Mouse (Mus musculus): Measurements from ENCODE around the gene Chd9. TPM values are rescaled to one million over a fixed set of nuclear protein-coding genes. Genes with fewer than 3 reads are reported as not detected.

The Chd9 gene
- polyA plus RNA-seq, 1 experiment, result 339 TPM

GRCm38 (mm10) chr8:90894231-90894914, 66.2 kb downstream of the Chd9 start:
- H3K27me3 ChIP-seq (ENCODE audit: control insufficient read depth, insufficient read depth, low read length), result no peaks in the 10 kb centered on the region
- no peaks in the 10 kb centered on the region; the same call in none of the 2 replicates for H3K4me1 ChIP-seq (ENCODE audit: control insufficient read depth, insufficient read depth, insufficient read length, low read length)
- no peak overlapping the region for H3K4me3 ChIP-seq (ENCODE audit: low read depth, low read length)
- peaks cover 18% of the 10 kb centered on the region for H3K36me3 ChIP-seq (ENCODE audit: control insufficient read depth, insufficient read depth, low read length)
- no peak overlapping the region for H3K27ac ChIP-seq (ENCODE audit: insufficient read depth, low read depth, low read length)
- WGBS, result 71% methylated on average over 14 of the region's 14 CpGs
- no peak for TF ChIP-seq POLR2A (IDR thresholded peaks at IDR 0.05; ENCODE audit: low read depth, low read length)
- TF ChIP-seq CTCF (IDR thresholded peaks at IDR 0.05; ENCODE audit: extremely low read depth, insufficient read length, insufficient replicate concordance, low read depth, low read length), result no peak

GRCm38 (mm10) chr8:90897343-90897742, 69.2 kb downstream of the Chd9 start:
- no peak overlapping the region for H3K27ac ChIP-seq (ENCODE audit: insufficient read depth, low read depth, low read length)
- H3K4me1 ChIP-seq (ENCODE audit: control insufficient read depth, insufficient read depth, insufficient read length, low read length), result no peaks in the 10 kb centered on the region; the same call in none of the 2 replicates
- H3K36me3 ChIP-seq (ENCODE audit: control insufficient read depth, insufficient read depth, low read length), result peaks cover 14% of the 10 kb centered on the region
- 96% methylated on average over 5 of the region's 5 CpGs for WGBS
- H3K4me3 ChIP-seq (ENCODE audit: low read depth, low read length), result no peak overlapping the region
- no peaks in the 10 kb centered on the region for H3K27me3 ChIP-seq (ENCODE audit: control insufficient read depth, insufficient read depth, low read length)
- TF ChIP-seq POLR2A (IDR thresholded peaks at IDR 0.05; ENCODE audit: low read depth, low read length), result no peak
- TF ChIP-seq CTCF (IDR thresholded peaks at IDR 0.05; ENCODE audit: extremely low read depth, insufficient read length, insufficient replicate concordance, low read depth, low read length), result no peak

- H3K36me3 ChIP-seq (ENCODE audit: control insufficient read depth, insufficient read depth, low read length), result peaks cover 6% of the 10 kb centered on the region; the same call in 1 of the 2 replicates
- no peak overlapping the region for H3K4me3 ChIP-seq (ENCODE audit: low read depth, low read length)
- H3K4me1 ChIP-seq (ENCODE audit: control insufficient read depth, insufficient read depth, insufficient read length, low read length), result no peaks in the 10 kb centered on the region; the same call in 1 of the 2 replicates
- H3K27ac ChIP-seq (ENCODE audit: insufficient read depth, low read depth, low read length), result no peak overlapping the region
- TF ChIP-seq CTCF (IDR thresholded peaks at IDR 0.05; ENCODE audit: extremely low read depth, insufficient read length, insufficient replicate concordance, low read depth, low read length) (no peak), POLR2A (IDR thresholded peaks at IDR 0.05; ENCODE audit: low read depth, low read length) (no peak)
- WGBS, result 12% methylated on average over 6 of the region's 6 CpGs
- H3K27me3 ChIP-seq (ENCODE audit: control insufficient read depth, insufficient read depth, low read length), result no peaks in the 10 kb centered on the region
Observed at GRCm38 (mm10) chr8:90898578-90898977, 70.4 kb downstream of the Chd9 start.

GRCm38 (mm10) chr8:90902002-90902401, 73.8 kb downstream of the Chd9 start:
- H3K36me3 ChIP-seq (ENCODE audit: control insufficient read depth, insufficient read depth, low read length), result no peaks in the 10 kb centered on the region
- TF ChIP-seq POLR2A (IDR thresholded peaks at IDR 0.05; ENCODE audit: low read depth, low read length) (no peak), CTCF (IDR thresholded peaks at IDR 0.05; ENCODE audit: extremely low read depth, insufficient read length, insufficient replicate concordance, low read depth, low read length) (no peak)
- WGBS, result 35% methylated on average over 2 of the region's 2 CpGs
- no peaks in the 10 kb centered on the region for H3K27me3 ChIP-seq (ENCODE audit: control insufficient read depth, insufficient read depth, low read length)
- no peak overlapping the region for H3K27ac ChIP-seq (ENCODE audit: insufficient read depth, low read depth, low read length)
- no peaks in the 10 kb centered on the region; the same call in 1 of the 2 replicates for H3K4me1 ChIP-seq (ENCODE audit: control insufficient read depth, insufficient read depth, insufficient read length, low read length)
- no peak overlapping the region for H3K4me3 ChIP-seq (ENCODE audit: low read depth, low read length)

DNA sequence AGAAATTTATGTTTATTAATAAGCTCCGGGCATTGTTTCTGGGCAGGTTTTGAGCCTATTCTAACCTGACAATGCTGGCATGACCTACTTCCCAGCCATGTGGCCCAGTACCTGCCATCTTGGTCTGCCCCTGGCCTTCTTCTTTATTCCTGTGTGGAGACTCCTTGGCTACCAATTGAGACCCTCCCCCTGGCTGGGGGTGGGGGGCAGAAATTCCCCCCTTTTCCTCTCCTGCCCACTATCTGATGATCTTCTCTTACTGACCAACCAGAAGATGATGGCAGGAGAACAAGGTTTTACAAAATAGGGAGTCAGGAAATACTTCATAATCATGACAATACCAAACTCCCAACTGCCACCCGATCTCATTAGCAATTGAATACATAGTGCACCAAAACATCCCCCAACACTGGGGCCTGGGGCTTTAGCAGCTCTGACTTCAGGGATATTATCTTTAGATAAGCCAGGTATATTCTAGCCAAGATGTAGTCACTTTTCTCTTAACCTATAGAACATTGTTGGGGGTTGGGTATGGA, 76.1 kb downstream of the Chd9 start:
- H3K36me3 ChIP-seq (ENCODE audit: control insufficient read depth, insufficient read depth, low read length), result no peaks in the 10 kb centered on the region
- H3K4me3 ChIP-seq (ENCODE audit: low read depth, low read length), result no peak overlapping the region
- H3K4me1 ChIP-seq (ENCODE audit: control insufficient read depth, insufficient read depth, insufficient read length, low read length), result no peaks in the 10 kb centered on the region; the same call in 1 of the 2 replicates
- no peak for TF ChIP-seq POLR2A (IDR thresholded peaks at IDR 0.05; ENCODE audit: low read depth, low read length)
- H3K27ac ChIP-seq (ENCODE audit: insufficient read depth, low read depth, low read length), result no peak overlapping the region
- 95% methylated on average over 2 of the region's 2 CpGs for WGBS
- no peaks in the 10 kb centered on the region for H3K27me3 ChIP-seq (ENCODE audit: control insufficient read depth, insufficient read depth, low read length)

DNA sequence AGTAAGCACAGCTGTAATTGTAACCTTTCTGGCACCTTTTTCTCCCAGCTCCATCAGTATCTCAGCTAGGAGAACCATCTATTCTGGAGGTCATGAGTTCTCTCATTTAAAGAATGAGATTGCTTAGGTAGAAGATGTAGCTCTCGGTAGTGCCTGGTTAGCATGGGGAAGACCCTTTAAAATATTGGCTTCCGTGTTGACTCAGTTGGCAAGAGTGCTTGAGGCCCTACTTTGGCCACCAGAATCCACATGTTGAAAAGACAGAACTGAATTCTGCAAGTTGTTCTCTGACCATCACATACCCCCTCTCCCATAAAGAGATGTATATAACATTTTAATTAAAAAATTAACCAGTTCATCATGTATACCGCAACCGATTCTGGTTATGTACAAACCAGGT, 78.8 kb downstream of the Chd9 start:
- no peak overlapping the region for H3K4me3 ChIP-seq (ENCODE audit: low read depth, low read length)
- TF ChIP-seq CTCF (IDR thresholded peaks at IDR 0.05; ENCODE audit: extremely low read depth, insufficient read length, insufficient replicate concordance, low read depth, low read length), result no peak
- no peak for TF ChIP-seq POLR2A (IDR thresholded peaks at IDR 0.05; ENCODE audit: low read depth, low read length)
- 95% methylated on average over 4 of the region's 4 CpGs for WGBS
- no peaks in the 10 kb centered on the region for H3K27me3 ChIP-seq (ENCODE audit: control insufficient read depth, insufficient read depth, low read length)
- no peaks in the 10 kb centered on the region; the same call in 1 of the 2 replicates for H3K4me1 ChIP-seq (ENCODE audit: control insufficient read depth, insufficient read depth, insufficient read length, low read length)
- H3K36me3 ChIP-seq (ENCODE audit: control insufficient read depth, insufficient read depth, low read length), result no peaks in the 10 kb centered on the region
- H3K27ac ChIP-seq (ENCODE audit: insufficient read depth, low read depth, low read length), result no peak overlapping the region

DNA sequence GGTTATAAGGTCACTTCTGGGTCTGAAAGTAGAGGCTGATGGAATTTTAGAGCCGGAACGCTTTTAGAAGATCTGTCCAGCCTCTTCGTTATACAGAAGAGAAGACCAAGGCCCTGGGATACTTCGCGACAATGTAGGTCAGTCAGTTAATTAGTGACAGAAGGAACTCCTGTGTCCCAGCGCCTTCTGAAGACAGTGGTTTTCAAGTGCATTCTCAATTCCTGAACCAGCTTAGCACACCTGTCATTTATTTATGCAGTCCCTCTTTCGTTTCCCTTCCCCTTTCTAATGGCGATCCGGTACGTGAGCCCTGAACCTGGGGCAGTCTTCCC, 79.3 kb downstream of the Chd9 start:
- Histone ChIP-seq H3K27me3 (ENCODE audit: control insufficient read depth, insufficient read depth, low read length) (no peaks in the 10 kb centered on the region), H3K4me3 (ENCODE audit: low read depth, low read length) (peak overlapping the region; percentile 75), H3K27ac (ENCODE audit: insufficient read depth, low read depth, low read length) (peak overlapping the region; percentile 82), H3K4me1 (ENCODE audit: control insufficient read depth, insufficient read depth, insufficient read length, low read length) (no peaks in the 10 kb centered on the region; the same call in 1 of the 2 replicates), H3K36me3 (ENCODE audit: control insufficient read depth, insufficient read depth, low read length) (no peaks in the 10 kb centered on the region)
- TF ChIP-seq POLR2A (IDR thresholded peaks at IDR 0.05; ENCODE audit: low read depth, low read length) (no peak), CTCF (IDR thresholded peaks at IDR 0.05; ENCODE audit: extremely low read depth, insufficient read length, insufficient replicate concordance, low read depth, low read length) (no peak)
- WGBS, result 6% methylated on average over 10 of the region's 10 CpGs

Measured in small intestine, adult 2 months (tissue).